8 mouse cellular contexts compared by ENCODE assay signal in the genomic region with DNA sequence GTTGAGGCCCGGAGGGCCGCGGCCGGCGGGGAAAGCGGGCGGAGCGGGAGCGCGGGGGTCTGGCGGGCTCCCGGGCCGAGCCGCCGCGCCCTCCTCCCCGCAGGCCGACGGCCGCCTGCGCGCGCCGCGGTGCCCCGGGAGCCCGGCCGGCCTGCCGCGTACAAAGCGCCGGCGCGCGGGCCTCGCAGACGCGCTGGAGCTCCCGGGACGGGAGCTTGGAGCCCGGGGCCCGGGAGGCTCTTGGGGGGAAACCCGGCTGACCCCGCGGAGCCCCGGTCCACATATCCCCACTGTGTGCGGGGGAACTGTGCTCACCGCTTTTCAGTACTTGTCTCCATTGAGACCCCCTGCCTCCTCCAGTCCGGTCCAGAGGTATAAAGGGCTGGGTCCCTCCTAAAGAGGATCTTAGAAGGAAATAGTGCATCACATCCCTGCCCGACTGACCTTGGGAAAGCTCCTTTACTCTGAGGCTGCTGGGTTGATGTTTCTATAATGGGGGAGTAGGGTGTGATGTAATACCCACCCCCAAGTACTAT. TPM values are rescaled to one million over a fixed set of nuclear protein-coding genes. Genes with fewer than 3 reads are reported as not detected.
A peak's percentile ranks its signal among the peaks of the same experiment; 100 is the strongest.
DNase-seq lines count a peak whose midpoint lies in the region; ATAC-seq and TF ChIP-seq lines count a peak whose summit lies in the region.

No protein-coding gene starts in this region.

- peak overlapping the region; percentile 91 for H3K9ac ChIP-seq in forebrain, postnatal 0 days
- peak overlapping the region; percentile 97 for H3K9ac ChIP-seq in hindbrain, embryonic 16.5 days (ENCODE audit: low read depth, low read length)
- peak overlapping the region; percentile 96 for H3K9ac ChIP-seq in lung, embryonic 16.5 days (ENCODE audit: low read length)

- no peaks in the 10 kb centered on the region for H3K9me3 ChIP-seq in forebrain, postnatal 0 days (ENCODE audit: low read length)
- no peaks in the 10 kb centered on the region for H3K9me3 ChIP-seq in hindbrain, embryonic 16.5 days (ENCODE audit: control insufficient read depth, low read length)
- no peaks in the 10 kb centered on the region for H3K9me3 ChIP-seq in lung, embryonic 16.5 days (ENCODE audit: control insufficient read depth, low read length)

- no peak for TF ChIP-seq CTCF in forebrain, postnatal 0 days (IDR thresholded peaks at IDR 0.05; ENCODE audit: low read depth)

- peak overlapping the region; percentile 89 for H3K27ac ChIP-seq in forebrain, postnatal 0 days (ENCODE audit: low read depth, low read length)
- peak overlapping the region; percentile 90 for H3K27ac ChIP-seq in hindbrain, embryonic 16.5 days (ENCODE audit: low read depth, low read length)
- H3K27ac ChIP-seq in lung, embryonic 16.5 days (ENCODE audit: low read length), result peak overlapping the region; percentile 85

- H3K4me1 ChIP-seq in forebrain, postnatal 0 days (ENCODE audit: insufficient read depth), result peaks cover 21% of the 10 kb centered on the region
- H3K4me1 ChIP-seq in hindbrain, embryonic 16.5 days (ENCODE audit: control insufficient read depth, insufficient read depth, low read depth, low read length), result peaks cover 26% of the 10 kb centered on the region
- H3K4me1 ChIP-seq in lung, embryonic 16.5 days (replicated peaks; ENCODE audit: control insufficient read depth, insufficient read depth, low read length), result peaks cover 18% of the 10 kb centered on the region

- WGBS in forebrain, postnatal 0 days, result 1% methylated on average over 32 of the region's 50 CpGs
- WGBS in hindbrain, embryonic 16.5 days, result under 1% methylated on average over 29 of the region's 50 CpGs
- WGBS in lung, embryonic 16.5 days, result 0% methylated on average over 35 of the region's 50 CpGs

- H3K4me3 ChIP-seq in forebrain, postnatal 0 days (ENCODE audit: low read depth, low read length), result peak overlapping the region; percentile 77
- peak overlapping the region; percentile 83 for H3K4me3 ChIP-seq in hindbrain, embryonic 16.5 days (ENCODE audit: low read length)
- H3K4me3 ChIP-seq in lung, embryonic 16.5 days (ENCODE audit: low read length), result peak overlapping the region; percentile 83

- H3K27me3 ChIP-seq in forebrain, postnatal 0 days (ENCODE audit: insufficient read depth, low read length), result no peaks in the 10 kb centered on the region
- no peaks in the 10 kb centered on the region for H3K27me3 ChIP-seq in hindbrain, embryonic 16.5 days (replicated peaks; ENCODE audit: control insufficient read depth, insufficient read depth, low read length)
- no peaks in the 10 kb centered on the region for H3K27me3 ChIP-seq in lung, embryonic 16.5 days (ENCODE audit: control insufficient read depth, insufficient read depth, low read depth, low read length)

- peak overlapping the region; percentile 85 for H3K4me2 ChIP-seq in forebrain, postnatal 0 days (ENCODE audit: low read depth)
- peak overlapping the region; percentile 91 for H3K4me2 ChIP-seq in hindbrain, embryonic 16.5 days (ENCODE audit: low read length)
- peak overlapping the region; percentile 84 for H3K4me2 ChIP-seq in lung, embryonic 16.5 days (ENCODE audit: low read depth, low read length)

- no peaks in the 10 kb centered on the region for H3K36me3 ChIP-seq in forebrain, postnatal 0 days (ENCODE audit: insufficient read depth)
- H3K36me3 ChIP-seq in hindbrain, embryonic 16.5 days (ENCODE audit: control insufficient read depth, insufficient read depth, low read length), result no peaks in the 10 kb centered on the region
- no peaks in the 10 kb centered on the region for H3K36me3 ChIP-seq in lung, embryonic 16.5 days (ENCODE audit: control insufficient read depth, insufficient read depth, low read length)

- DNase-seq in right cerebral cortex, postnatal 14 days, result peak; percentile 23
- DNase-seq in right cerebral cortex, adult 2 months (ENCODE audit: low spot score in 2 of 2), result no peak
- DNase-seq in cerebellum, adult 11-12 months, result peak; percentile 48
- peak; percentile 70 for DNase-seq in forebrain, postnatal 0 days
- DNase-seq in retina, postnatal 1 day, result peak; percentile 68
- no peak for DNase-seq in natural killer cell, adult 2 months (ENCODE audit: low spot score in 2 of 2)

- peak; percentile 67 for ATAC-seq in forebrain, postnatal 0 days
- peak; percentile 79 for ATAC-seq in hindbrain, embryonic 16.5 days
- peak; percentile 72 for ATAC-seq in lung, embryonic 16.5 days (ENCODE audit: low read depth)

RNA-seq across cellular contexts. Expression of gene Msantd3, which starts 0.9 kb away (rescaled TPM):
- 51.1 and 52.9 TPM in 2 replicates for total RNA-seq in forebrain, postnatal 0 days (2014; rRNA removed)
- 36.3 and 43.8 TPM in 2 replicates for polyA plus RNA-seq in forebrain, postnatal 0 days (2015; fragmentation: Nextera tagmentation; extraction: Ambion mirVana)
- 21.8 and 24.5 TPM in 2 replicates for polyA plus RNA-seq in hindbrain, embryonic 16.5 days (2015; fragmentation: Nextera tagmentation; extraction: Ambion mirVana)
- polyA plus RNA-seq in lung, embryonic 16.5 days (2015; fragmentation: Nextera tagmentation; extraction: Ambion mirVana), result 19.2 and 22.4 TPM in 2 replicates

RNA-seq across cellular contexts. Expression of gene Tmeff1, which starts 44.3 kb away (rescaled TPM):
- total RNA-seq in forebrain, postnatal 0 days (2014; rRNA removed), result 331 and 345 TPM in 2 replicates
- 189 and 202 TPM in 2 replicates for polyA plus RNA-seq in forebrain, postnatal 0 days (2015; fragmentation: Nextera tagmentation; extraction: Ambion mirVana)
- polyA plus RNA-seq in hindbrain, embryonic 16.5 days (2015; fragmentation: Nextera tagmentation; extraction: Ambion mirVana), result 72.2 and 182 TPM in 2 replicates
- 7.6 and 11.5 TPM in 2 replicates for polyA plus RNA-seq in lung, embryonic 16.5 days (2015; fragmentation: Nextera tagmentation; extraction: Ambion mirVana)

Comparison
In these comparisons a context has a peak if more than half of its experiments do, and no peak if none do; other contexts are left out.
1. DNase-seq: peak in right cerebral cortex, postnatal 14 days (single experiment), cerebellum, adult 11-12 months (single experiment), forebrain, postnatal 0 days (single experiment) and retina, postnatal 1 day (single experiment); none in right cerebral cortex, adult 2 months (0 of 2) and natural killer cell, adult 2 months (0 of 2).
2. Peak in every context shown above with its lines, with median percentiles within 50 percentile points of each other: ATAC-seq, H3K27ac ChIP-seq, H3K4me2 ChIP-seq, H3K4me3 ChIP-seq and H3K9ac ChIP-seq.